In the genomic region with DNA sequence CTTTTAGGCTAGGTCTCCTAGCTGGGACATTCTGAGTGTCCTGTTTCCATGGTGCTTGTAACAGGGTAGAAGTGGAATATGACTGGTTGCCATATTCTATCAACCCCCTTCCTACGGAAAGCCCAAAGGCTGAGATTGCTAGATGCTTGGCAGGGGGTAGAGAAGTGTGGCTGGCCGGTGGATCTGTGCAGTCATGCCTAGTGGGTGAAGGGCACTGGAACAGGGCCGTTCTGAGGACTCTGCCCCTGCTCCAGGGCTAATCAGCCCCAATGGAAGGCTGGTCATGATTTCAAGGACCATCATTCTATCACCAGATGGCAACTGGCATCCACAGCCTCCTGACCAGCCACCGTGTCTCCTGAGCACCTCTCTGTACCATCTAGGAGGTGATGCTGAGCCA, we compare ENCODE assay signal across 28 mouse cellular contexts. TPM values are rescaled to one million over a fixed set of nuclear protein-coding genes. Genes with fewer than 3 reads are reported as not detected.
DNase-seq lines count a peak whose midpoint lies in the region; ATAC-seq and TF ChIP-seq lines count a peak whose summit lies in the region.
"Had no signal": no experiment of that assay in that cellular context is flagged by ENCODE, and none has a peak within 500 bp of the region (broad histone marks: within the 10 kb centered on the region; RNA-seq: fewer than 3 reads in every experiment).

No protein-coding gene starts in this region.

- DNase-seq in kidney, adult 2 months: peak; percentile 85
- peak; percentile 30 for DNase-seq in adipocyte (ENCODE audit: low spot score)
- DNase-seq in left cerebral cortex, adult 11 months (ENCODE audit: low spot score): no peak
- DNase-seq: B cell, adult 2 months; cerebellum, adult 11 months; cerebellum, postnatal 10 days; gastrocnemius, postnatal 10 days; heart, postnatal 4 days; left cerebral cortex, postnatal 4 days; liver; liver, postnatal 0 days; right cerebral cortex, adult 18-20 months; thymus, postnatal 14 days had no signal

- H3K27ac ChIP-seq in kidney, adult 2 months (ENCODE audit: insufficient read depth, low read depth, low read length): peak overlapping the region; percentile 81
- H3K27ac ChIP-seq in kidney, embryonic 14.5 days (ENCODE audit: low read depth, low read length): no peak overlapping the region
- peak overlapping the region; percentile 74; the same call in 1 of the 2 replicates for H3K27ac ChIP-seq in kidney, embryonic 16.5 days (ENCODE audit: low read length)
- H3K27ac ChIP-seq in forebrain, embryonic 15.5 days (replicated peaks): no peak overlapping the region
- H3K27ac ChIP-seq in midbrain, embryonic 13.5 days: no peak overlapping the region
- H3K27ac ChIP-seq: forebrain, embryonic 12.5 days; heart, embryonic 10.5 days; hindbrain, embryonic 14.5 days; neural tube, embryonic 15.5 days; stomach, postnatal 0 days had no signal

- H3K4me3 ChIP-seq in kidney, adult 2 months (ENCODE audit: insufficient read depth, low read depth, low read length): no peak overlapping the region
- H3K4me3 ChIP-seq in kidney, embryonic 14.5 days (ENCODE audit: low read length): no peak overlapping the region
- H3K4me3 ChIP-seq in E14TG2a.4 (replicated peaks; ENCODE audit: low read length): peak overlapping the region; percentile 39
- no peak overlapping the region for H3K4me3 ChIP-seq in kidney, embryonic 16.5 days (ENCODE audit: low read length)
- H3K4me3 ChIP-seq in forebrain, embryonic 15.5 days: no peak overlapping the region
- no peak overlapping the region for H3K4me3 ChIP-seq in midbrain, embryonic 13.5 days (replicated peaks)
- H3K4me3 ChIP-seq: forebrain, embryonic 12.5 days; heart, embryonic 10.5 days; neural tube, embryonic 15.5 days had no signal

- H3K4me1 ChIP-seq in kidney, adult 2 months (ENCODE audit: control insufficient read depth, insufficient read depth, low read length): peaks cover 40% of the 10 kb centered on the region
- H3K4me1 ChIP-seq in kidney, embryonic 14.5 days (ENCODE audit: control insufficient read depth, insufficient read depth, low read length): peaks cover 53% of the 10 kb centered on the region
- H3K4me1 ChIP-seq in E14TG2a.4 (replicated peaks; ENCODE audit: low read depth, low read length): peaks cover 97% of the 10 kb centered on the region
- H3K4me1 ChIP-seq in kidney, embryonic 16.5 days (ENCODE audit: insufficient read depth, low read length): peaks cover 58% of the 10 kb centered on the region
- peaks cover 51% of the 10 kb centered on the region for H3K4me1 ChIP-seq in forebrain, embryonic 15.5 days
- H3K4me1 ChIP-seq in midbrain, embryonic 13.5 days (replicated peaks): peaks cover 62% of the 10 kb centered on the region

- H3K36me3 ChIP-seq in kidney, adult 2 months (ENCODE audit: control insufficient read depth, insufficient read depth, low read length): peaks cover 4% of the 10 kb centered on the region; the same call in 1 of the 2 replicates
- peaks cover 11% of the 10 kb centered on the region; the same call in 1 of the 2 replicates for H3K36me3 ChIP-seq in kidney, embryonic 14.5 days (ENCODE audit: control insufficient read depth, insufficient read depth, low read length)
- peaks cover 92% of the 10 kb centered on the region for H3K36me3 ChIP-seq in E14TG2a.4 (ENCODE audit: insufficient read depth, low read length)
- peaks cover 12% of the 10 kb centered on the region; the same call in 1 of the 2 replicates for H3K36me3 ChIP-seq in kidney, embryonic 16.5 days (ENCODE audit: insufficient read depth, low read length)
- peaks cover 5% of the 10 kb centered on the region; the same call in 1 of the 2 replicates for H3K36me3 ChIP-seq in forebrain, embryonic 15.5 days
- peaks cover 24% of the 10 kb centered on the region for H3K36me3 ChIP-seq in midbrain, embryonic 13.5 days

- no peaks in the 10 kb centered on the region for H3K27me3 ChIP-seq in kidney, adult 2 months (replicated peaks; ENCODE audit: control insufficient read depth, insufficient read depth, low read length)
- H3K27me3 ChIP-seq in kidney, embryonic 14.5 days (ENCODE audit: control insufficient read depth, insufficient read depth, low read length): no peaks in the 10 kb centered on the region
- no peaks in the 10 kb centered on the region for H3K27me3 ChIP-seq in E14TG2a.4 (ENCODE audit: insufficient read depth, low read length)
- no peaks in the 10 kb centered on the region for H3K27me3 ChIP-seq in kidney, embryonic 16.5 days (ENCODE audit: insufficient read depth, low read length)
- no peaks in the 10 kb centered on the region for H3K27me3 ChIP-seq in forebrain, embryonic 15.5 days
- H3K27me3 ChIP-seq in midbrain, embryonic 13.5 days: no peaks in the 10 kb centered on the region
- H3K27me3 ChIP-seq: CH12.LX; forebrain, embryonic 12.5 days; neural tube, embryonic 15.5 days had no signal

- no peak for ATAC-seq in kidney, embryonic 14.5 days (ENCODE audit: low FRiP score, low TSS enrichment)
- no peak for ATAC-seq in kidney, embryonic 16.5 days (ENCODE audit: low FRiP score, low TSS enrichment)
- ATAC-seq in forebrain, embryonic 15.5 days (replicated peaks): no peak
- no peak for ATAC-seq in midbrain, embryonic 13.5 days
- ATAC-seq: activated CD4-positive, CD25-positive, alpha-beta regulatory T cell, adult 4 months; inflammation-experienced regulatory T-cells, adult 6 months; liver, postnatal 0 days; lung, postnatal 0 days had no signal

- no peak overlapping the region for H3K9ac ChIP-seq in kidney, embryonic 14.5 days (ENCODE audit: low read depth, low read length)
- H3K9ac ChIP-seq in kidney, embryonic 16.5 days (replicated peaks; ENCODE audit: low read length): no peak overlapping the region
- no peak overlapping the region for H3K9ac ChIP-seq in forebrain, embryonic 15.5 days (replicated peaks)
- no peak overlapping the region for H3K9ac ChIP-seq in midbrain, embryonic 13.5 days (replicated peaks)
- H3K9ac ChIP-seq: forebrain, embryonic 12.5 days; hindbrain, embryonic 14.5 days; neural tube, embryonic 15.5 days had no signal

- no peaks in the 10 kb centered on the region for H3K9me3 ChIP-seq in kidney, embryonic 14.5 days (ENCODE audit: control insufficient read depth, low read length)
- no peaks in the 10 kb centered on the region for H3K9me3 ChIP-seq in E14TG2a.4 (ENCODE audit: low read length)
- no peaks in the 10 kb centered on the region for H3K9me3 ChIP-seq in kidney, embryonic 16.5 days (ENCODE audit: low read length)
- no peaks in the 10 kb centered on the region for H3K9me3 ChIP-seq in forebrain, embryonic 15.5 days
- no peaks in the 10 kb centered on the region for H3K9me3 ChIP-seq in midbrain, embryonic 13.5 days
- H3K9me3 ChIP-seq: forebrain, embryonic 12.5 days; heart, embryonic 10.5 days; neural tube, embryonic 15.5 days had no signal

- no peak for TF ChIP-seq CTCF in kidney, adult 2 months (conservative IDR thresholded peaks at IDR 0.05; ENCODE audit: insufficient read depth, insufficient read length, low read depth, low read length)
- TF ChIP-seq CTCF in E14TG2a.4 (conservative IDR thresholded peaks at IDR 0.05; ENCODE audit: low read length): no peak

- H3K4me2 ChIP-seq in kidney, embryonic 14.5 days (replicated peaks; ENCODE audit: low read depth, low read length): no peak overlapping the region
- no peak overlapping the region for H3K4me2 ChIP-seq in kidney, embryonic 16.5 days (replicated peaks; ENCODE audit: low read depth, low read length)
- no peak overlapping the region for H3K4me2 ChIP-seq in forebrain, embryonic 15.5 days (replicated peaks)
- H3K4me2 ChIP-seq in midbrain, embryonic 13.5 days (replicated peaks): no peak overlapping the region
- H3K4me2 ChIP-seq: forebrain, embryonic 12.5 days; hindbrain, embryonic 14.5 days; midbrain, embryonic 11.5 days; neural tube, embryonic 15.5 days had no signal

- TF ChIP-seq POLR2A in kidney, adult 2 months (IDR thresholded peaks at IDR 0.05; ENCODE audit: low read depth, low read length): no peak

- WGBS in kidney, adult 2 months: 48% methylated on average over 4 of the region's 4 CpGs
- WGBS in kidney, embryonic 14.5 days: 84% methylated on average over 4 of the region's 4 CpGs
- 84% methylated on average over 4 of the region's 4 CpGs for WGBS in kidney, embryonic 16.5 days
- 92% methylated on average over 4 of the region's 4 CpGs for WGBS in forebrain, embryonic 15.5 days
- 88% methylated on average over 4 of the region's 4 CpGs for WGBS in midbrain, embryonic 13.5 days

RNA-seq across cellular contexts. Expression of a gene that starts 7.7 kb away (rescaled TPM):
- 277 and 336 TPM in 2 replicates for polyA plus RNA-seq in kidney, adult 2 months (2012; rRNA removed)
- 51.7 and 95.1 TPM in 2 replicates for polyA plus RNA-seq in kidney, embryonic 14.5 days (2014; fragmentation: Nextera tagmentation; extraction: Ambion mirVana)
- polyA plus RNA-seq in kidney, embryonic 16.5 days (2015; fragmentation: Nextera tagmentation; extraction: Ambion mirVana): 82.9 and 96.3 TPM in 2 replicates
- polyA plus RNA-seq in forebrain, embryonic 15.5 days (2015; fragmentation: Nextera tagmentation; extraction: Ambion mirVana): 94.2 and 98.8 TPM in 2 replicates
- 84.4 and 89.8 TPM in 2 replicates for polyA plus RNA-seq in midbrain, embryonic 13.5 days (2015; fragmentation: Nextera tagmentation; extraction: Ambion mirVana)

Comparison
In these comparisons a context has a peak if more than half of its experiments do, and no peak if none do; other contexts are left out.
1. H3K27ac ChIP-seq: peak in kidney, adult 2 months (single experiment) and kidney, embryonic 16.5 days (single experiment); none in kidney, embryonic 14.5 days (single experiment), forebrain, embryonic 15.5 days (single experiment) and midbrain, embryonic 13.5 days (single experiment).